Mouse (Mus musculus): ENCODE measurements around the gene Lrcol1. TPM values are rescaled to one million over a fixed set of nuclear protein-coding genes. Genes with fewer than 3 reads are reported as not detected.

Lrcol1 gene
- polyA plus RNA-seq, 1 experiment, result not detected

DNA sequence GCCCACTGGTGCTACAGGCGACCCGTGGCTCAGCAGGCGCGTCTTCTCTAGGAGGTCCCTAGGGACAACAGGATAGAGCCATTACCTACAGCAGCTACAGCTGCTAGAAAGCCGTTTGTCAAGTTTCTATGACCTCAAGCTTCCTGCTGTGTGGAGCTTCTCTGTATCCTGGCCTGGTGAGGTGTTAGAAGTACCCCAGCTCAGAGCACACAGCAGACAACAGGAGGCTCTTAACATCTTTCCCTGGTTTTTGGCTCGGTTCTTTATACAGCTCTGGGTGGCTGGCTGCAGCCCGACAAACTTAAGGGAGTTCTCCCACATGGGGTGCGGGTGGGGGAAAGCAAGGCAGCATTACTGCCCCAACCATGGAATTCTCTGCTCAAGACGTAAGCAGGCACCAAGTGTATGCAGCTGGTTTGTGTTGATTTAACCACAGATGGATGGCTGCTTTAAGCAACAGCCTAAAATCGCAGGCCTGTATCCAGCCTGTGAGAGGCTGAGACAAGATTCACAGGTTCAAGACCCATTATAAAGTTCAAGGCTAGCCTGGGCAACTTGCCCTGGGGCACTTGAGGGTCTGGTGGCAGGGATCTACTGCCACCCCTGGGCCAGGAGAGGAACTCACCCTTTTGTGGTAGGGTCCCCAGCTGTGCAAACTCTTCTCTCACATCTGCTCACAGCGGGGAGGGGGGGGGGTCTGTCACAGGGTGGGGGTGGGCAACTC, 19.5 kb downstream of the Lrcol1 start:
- no peak overlapping the region for H3K27ac ChIP-seq (replicated peaks; ENCODE audit: low read depth, low read length)
- no peaks in the 10 kb centered on the region; the same call in 1 of the 2 replicates for H3K4me1 ChIP-seq (ENCODE audit: control insufficient read depth, insufficient read depth, insufficient read length, low read length)
- peak overlapping the region; percentile 49 for H3K4me3 ChIP-seq (ENCODE audit: insufficient read depth, low read depth, low read length)

DNA sequence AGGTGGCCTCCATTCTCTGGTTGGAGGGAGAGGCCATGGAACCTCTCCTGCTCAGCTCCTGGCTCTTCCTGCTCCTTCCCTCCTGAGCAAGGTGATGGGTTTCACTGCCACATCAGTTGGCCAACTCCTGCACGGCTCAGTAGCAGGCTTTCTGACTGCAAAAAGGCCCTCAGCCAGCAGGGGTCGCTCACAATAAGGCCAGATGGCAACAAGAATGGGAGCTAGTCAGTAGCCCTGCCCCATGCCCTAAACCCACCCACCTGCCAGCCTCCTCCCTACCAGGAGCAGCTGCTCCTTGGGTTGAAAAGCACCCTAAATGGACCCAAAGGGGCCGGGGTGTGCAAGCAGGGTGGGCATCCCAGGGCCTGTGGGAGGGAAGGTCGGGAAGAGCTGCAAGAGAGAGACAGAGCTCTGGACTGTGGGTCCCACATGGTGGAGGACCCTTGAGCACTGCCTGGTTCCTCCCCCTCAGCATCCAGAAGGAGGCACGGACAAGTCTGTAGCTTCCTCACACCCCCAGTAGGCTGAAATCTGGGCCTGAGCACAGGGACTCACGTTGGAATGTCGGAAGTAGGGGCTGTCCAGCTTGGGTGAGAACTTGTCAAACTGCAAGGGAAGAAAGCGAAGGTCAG, 32.4 kb downstream of the Lrcol1 start:
- Histone ChIP-seq H3K4me1 (ENCODE audit: control insufficient read depth, insufficient read depth, insufficient read length, low read length) (no peaks in the 10 kb centered on the region), H3K27ac (replicated peaks; ENCODE audit: low read depth, low read length) (no peak overlapping the region), H3K4me3 (ENCODE audit: insufficient read depth, low read depth, low read length) (no peak overlapping the region)

DNA sequence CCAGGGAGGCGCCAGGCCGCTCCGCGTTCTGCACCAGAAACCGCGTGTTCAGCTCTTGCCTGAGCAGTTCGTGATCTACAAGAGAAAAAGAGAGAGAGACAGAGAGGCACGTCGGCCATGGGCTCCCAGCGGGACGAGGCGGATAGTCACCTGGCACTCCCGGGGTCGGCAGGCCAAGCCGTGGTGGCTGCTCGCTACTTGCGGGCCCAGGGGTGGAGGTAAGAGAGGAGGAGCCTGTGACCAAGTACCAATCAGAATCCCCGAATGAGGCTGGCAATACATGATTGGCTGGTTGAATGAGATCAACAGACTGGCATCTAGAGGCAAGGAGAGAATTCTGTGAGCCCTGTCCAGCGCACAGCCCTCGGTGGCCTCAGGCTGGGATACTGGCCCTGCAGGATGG, 33.7 kb downstream of the Lrcol1 start:
- Histone ChIP-seq H3K4me3 (ENCODE audit: insufficient read depth, low read depth, low read length) (no peak overlapping the region), H3K27ac (replicated peaks; ENCODE audit: low read depth, low read length) (no peak overlapping the region), H3K4me1 (ENCODE audit: control insufficient read depth, insufficient read depth, insufficient read length, low read length) (no peaks in the 10 kb centered on the region)

- H3K4me1 ChIP-seq (ENCODE audit: control insufficient read depth, insufficient read depth, insufficient read length, low read length), result no peaks in the 10 kb centered on the region
- no peak overlapping the region for H3K27ac ChIP-seq (replicated peaks; ENCODE audit: low read depth, low read length)
- H3K4me3 ChIP-seq (ENCODE audit: insufficient read depth, low read depth, low read length), result no peak overlapping the region
Observed at GRCm38 (mm10) chr5:110379086-110379485, 34.6 kb downstream of the Lrcol1 start.

DNA sequence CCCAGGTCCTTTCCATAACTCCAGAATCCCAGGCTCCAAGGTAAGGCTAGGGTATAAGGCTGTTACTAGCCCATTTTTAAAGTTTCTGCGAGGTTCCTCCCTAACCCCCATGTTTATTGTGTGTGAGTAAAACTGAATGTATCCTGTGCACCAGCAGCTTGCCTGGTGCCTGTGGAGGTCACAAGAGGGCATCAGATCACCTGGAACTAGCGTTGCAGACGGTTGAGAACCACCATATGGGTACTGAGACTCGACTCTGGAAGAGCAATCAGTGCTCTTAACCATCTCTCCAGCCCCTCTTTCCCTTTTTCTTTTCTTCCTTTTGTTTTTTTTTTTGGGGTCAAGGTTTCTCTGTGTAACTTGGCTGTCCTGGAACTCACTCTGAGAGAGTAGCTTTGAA, 35.3 kb downstream of the Lrcol1 start:
- Histone ChIP-seq H3K27ac (replicated peaks; ENCODE audit: low read depth, low read length) (no peak overlapping the region), H3K4me1 (ENCODE audit: control insufficient read depth, insufficient read depth, insufficient read length, low read length) (no peaks in the 10 kb centered on the region)

DNA sequence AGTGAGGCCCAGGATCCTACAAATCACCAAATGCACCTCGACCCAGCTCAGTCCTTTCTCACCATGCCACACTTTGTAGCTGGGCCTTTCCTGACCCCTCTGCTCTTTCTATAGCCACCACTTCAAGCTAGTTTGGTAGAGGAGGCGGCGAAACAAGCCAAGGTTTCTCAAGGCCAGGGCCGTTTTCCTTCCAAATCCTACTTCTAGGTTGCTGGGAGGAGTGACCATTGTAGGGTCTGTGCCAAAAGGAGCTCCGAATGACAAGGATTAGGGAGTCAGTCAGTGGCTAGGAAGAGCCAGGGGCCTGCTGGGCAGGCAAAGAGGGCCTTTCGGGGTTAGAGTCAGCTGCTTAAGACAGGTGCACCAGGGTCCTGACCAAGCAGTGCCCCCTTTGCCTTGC, 40.0 kb downstream of the Lrcol1 start:
- H3K27ac ChIP-seq (replicated peaks; ENCODE audit: low read depth, low read length), result no peak overlapping the region
- H3K4me3 ChIP-seq (ENCODE audit: insufficient read depth, low read depth, low read length), result no peak overlapping the region
- H3K4me1 ChIP-seq (ENCODE audit: control insufficient read depth, insufficient read depth, insufficient read length, low read length), result peaks cover 5% of the 10 kb centered on the region; the same call in 1 of the 2 replicates

More for the DNA sequence above, 35.3 kb downstream of the Lrcol1 start:
- no peak overlapping the region for H3K4me3 ChIP-seq (ENCODE audit: insufficient read depth, low read depth, low read length)

DNA sequence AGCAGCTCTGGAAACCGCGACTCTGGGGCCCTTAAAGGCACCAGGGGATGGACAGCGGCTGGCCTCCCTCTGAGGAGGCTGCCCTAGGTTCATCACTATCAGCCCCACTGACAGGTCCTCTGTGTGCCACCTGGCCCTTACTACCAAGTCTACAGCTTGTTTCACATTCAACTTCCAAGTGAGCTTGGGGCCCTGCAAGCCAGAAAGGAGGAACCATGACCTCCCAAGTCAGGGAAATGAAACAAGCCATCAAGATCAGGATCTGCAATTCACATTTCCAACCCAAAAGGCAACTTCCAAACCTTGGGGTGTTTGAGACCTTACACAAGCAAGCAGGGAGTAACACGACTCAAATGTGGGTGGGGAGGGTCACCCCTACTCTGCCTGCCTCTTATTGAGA, 40.7 kb downstream of the Lrcol1 start:
- Histone ChIP-seq H3K4me3 (ENCODE audit: insufficient read depth, low read depth, low read length) (no peak overlapping the region), H3K27ac (replicated peaks; ENCODE audit: low read depth, low read length) (no peak overlapping the region), H3K4me1 (ENCODE audit: control insufficient read depth, insufficient read depth, insufficient read length, low read length) (peaks cover 5% of the 10 kb centered on the region; the same call in 1 of the 2 replicates)

GRCm38 (mm10) chr5:110386371-110387330, 42.1 kb downstream of the Lrcol1 start:
- Histone ChIP-seq H3K27ac (replicated peaks; ENCODE audit: low read depth, low read length) (no peak overlapping the region), H3K4me1 (ENCODE audit: control insufficient read depth, insufficient read depth, insufficient read length, low read length) (peaks cover 5% of the 10 kb centered on the region; the same call in 1 of the 2 replicates)

DNA sequence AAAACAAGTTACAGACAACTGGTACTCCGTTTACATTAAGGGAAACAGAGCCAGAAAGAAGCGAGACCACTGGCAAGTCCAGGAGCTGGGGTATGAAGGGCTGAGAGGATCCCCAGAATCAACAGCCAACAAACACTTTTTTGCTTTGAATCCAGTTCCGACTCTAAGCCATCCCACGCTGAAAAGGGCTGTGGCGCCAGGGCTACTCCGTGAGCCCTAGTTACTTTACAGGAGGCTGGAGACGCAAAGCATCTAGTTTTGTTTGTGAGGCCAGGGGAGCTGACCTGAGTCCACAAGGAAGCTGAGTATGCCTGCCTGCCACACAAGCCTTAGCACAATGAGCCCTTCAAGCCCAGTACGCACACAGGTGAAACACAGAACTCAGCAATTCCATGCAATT, 42.8 kb downstream of the Lrcol1 start:
- Histone ChIP-seq H3K4me1 (ENCODE audit: control insufficient read depth, insufficient read depth, insufficient read length, low read length) (peaks cover 5% of the 10 kb centered on the region; the same call in 1 of the 2 replicates), H3K27ac (replicated peaks; ENCODE audit: low read depth, low read length) (no peak overlapping the region), H3K4me3 (ENCODE audit: insufficient read depth, low read depth, low read length) (peak overlapping the region; percentile 63)

More at GRCm38 (mm10) chr5:110386371-110387330, 42.1 kb downstream of the Lrcol1 start:
- H3K4me3 ChIP-seq (ENCODE audit: insufficient read depth, low read depth, low read length), result peak overlapping the region; percentile 63

DNA sequence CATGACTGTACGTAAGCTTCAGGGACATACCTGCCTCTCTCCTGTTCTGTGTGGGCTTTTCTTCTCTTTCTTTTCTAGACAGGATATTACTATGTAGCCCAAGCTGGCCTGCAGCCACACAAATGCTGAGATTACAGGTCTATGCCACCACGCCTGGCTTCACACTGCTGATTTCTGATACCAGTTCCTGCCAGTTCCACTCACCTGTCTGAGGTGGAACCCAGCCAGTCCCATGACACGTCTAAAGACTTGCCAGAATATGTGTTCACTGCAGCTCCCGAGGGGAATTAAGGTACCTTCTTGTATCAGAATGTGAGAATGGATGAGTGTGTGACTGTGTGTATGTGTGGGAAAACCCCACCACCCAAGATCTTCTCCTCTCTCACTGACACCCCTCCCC, 46.1 kb downstream of the Lrcol1 start:
- no peak overlapping the region for H3K27ac ChIP-seq (replicated peaks; ENCODE audit: low read depth, low read length)
- H3K4me1 ChIP-seq (ENCODE audit: control insufficient read depth, insufficient read depth, insufficient read length, low read length), result no peaks in the 10 kb centered on the region
- no peak overlapping the region for H3K4me3 ChIP-seq (ENCODE audit: insufficient read depth, low read depth, low read length)

DNA sequence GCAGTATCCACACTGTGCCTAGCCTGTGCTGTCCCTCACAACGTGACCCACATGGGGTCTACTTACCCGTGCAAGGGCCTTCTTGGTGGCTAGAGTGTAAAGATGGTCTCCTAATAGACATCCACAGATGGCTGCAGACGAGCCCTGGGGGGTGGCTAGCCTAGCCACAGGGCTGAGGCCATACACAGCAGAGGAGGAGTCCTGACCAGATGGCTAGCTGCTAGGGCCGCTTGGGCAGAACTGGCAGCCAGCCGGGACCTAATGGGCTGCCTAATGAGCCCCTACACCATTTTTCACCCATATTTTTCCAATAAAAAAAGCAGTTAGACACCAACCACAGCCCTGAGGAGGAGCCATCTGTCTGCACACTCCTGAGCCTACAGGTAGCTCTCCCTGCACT, 48.2 kb downstream of the Lrcol1 start:
- H3K4me3 ChIP-seq (ENCODE audit: insufficient read depth, low read depth, low read length), result no peak overlapping the region
- H3K4me1 ChIP-seq (ENCODE audit: control insufficient read depth, insufficient read depth, insufficient read length, low read length), result no peaks in the 10 kb centered on the region

DNA sequence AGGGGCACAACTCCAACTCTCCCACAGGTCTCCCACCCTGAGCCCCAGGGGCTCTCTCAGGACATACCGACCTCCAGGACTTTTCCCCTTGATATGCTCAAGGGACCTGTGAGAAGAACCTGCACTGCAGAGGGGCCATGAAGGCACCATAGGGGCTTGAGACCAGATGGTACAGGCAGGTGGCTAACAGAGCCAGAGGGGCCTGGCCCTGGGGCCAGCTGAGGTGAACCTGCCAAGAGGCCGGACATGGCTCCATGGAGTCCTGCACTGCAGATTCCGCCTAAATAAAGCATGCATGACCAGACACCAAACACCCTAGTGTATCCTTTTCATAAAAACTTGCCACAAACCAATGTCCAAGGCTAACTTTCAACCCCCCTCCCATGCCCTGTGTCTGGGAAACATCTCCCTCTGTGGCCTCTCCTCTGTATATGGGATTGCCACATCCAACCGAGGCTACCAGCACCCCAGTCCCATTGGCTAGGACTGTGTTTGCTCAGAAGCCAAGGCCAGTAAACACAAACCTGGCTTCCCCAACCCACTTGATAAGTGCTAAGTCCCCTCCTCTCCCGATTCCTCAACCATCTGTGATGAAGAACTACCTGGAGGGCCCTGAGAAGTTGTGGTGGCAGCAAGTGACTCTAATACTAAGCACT, 50.6 kb downstream of the Lrcol1 start:
- Histone ChIP-seq H3K4me1 (ENCODE audit: control insufficient read depth, insufficient read depth, insufficient read length, low read length) (no peaks in the 10 kb centered on the region), H3K4me3 (ENCODE audit: insufficient read depth, low read depth, low read length) (no peak overlapping the region), H3K27ac (replicated peaks; ENCODE audit: low read depth, low read length) (no peak overlapping the region)

More for the DNA sequence above, 48.2 kb downstream of the Lrcol1 start:
- H3K27ac ChIP-seq (replicated peaks; ENCODE audit: low read depth, low read length), result no peak overlapping the region

GRCm38 (mm10) chr5:110401101-110401500, 56.6 kb downstream of the Lrcol1 start:
- Histone ChIP-seq H3K4me1 (ENCODE audit: control insufficient read depth, insufficient read depth, insufficient read length, low read length) (no peaks in the 10 kb centered on the region), H3K4me3 (ENCODE audit: insufficient read depth, low read depth, low read length) (no peak overlapping the region), H3K27ac (replicated peaks; ENCODE audit: low read depth, low read length) (no peak overlapping the region)

DNA sequence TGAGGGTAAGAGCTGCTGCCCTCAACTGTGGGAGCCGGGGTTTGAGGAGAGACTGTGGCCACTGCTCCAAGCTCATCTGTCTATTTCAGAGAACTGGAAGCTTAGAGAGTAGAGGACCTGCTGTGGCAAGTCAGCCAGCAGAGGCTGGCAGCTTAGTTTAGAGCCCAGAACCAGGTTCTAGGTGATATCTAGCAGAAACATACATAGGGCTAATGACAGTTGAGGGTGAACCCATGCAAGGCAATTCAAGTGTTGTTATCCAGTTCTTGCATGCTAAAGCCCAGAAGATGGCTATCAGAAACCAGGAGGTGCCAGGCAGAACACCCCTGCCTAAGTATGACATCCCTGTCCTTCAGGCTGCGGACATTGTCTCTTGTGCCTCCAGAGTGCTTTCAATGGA, 58.0 kb downstream of the Lrcol1 start:
- Histone ChIP-seq H3K27ac (replicated peaks; ENCODE audit: low read depth, low read length) (no peak overlapping the region), H3K4me1 (ENCODE audit: control insufficient read depth, insufficient read depth, insufficient read length, low read length) (no peaks in the 10 kb centered on the region), H3K4me3 (ENCODE audit: insufficient read depth, low read depth, low read length) (no peak overlapping the region)

DNA sequence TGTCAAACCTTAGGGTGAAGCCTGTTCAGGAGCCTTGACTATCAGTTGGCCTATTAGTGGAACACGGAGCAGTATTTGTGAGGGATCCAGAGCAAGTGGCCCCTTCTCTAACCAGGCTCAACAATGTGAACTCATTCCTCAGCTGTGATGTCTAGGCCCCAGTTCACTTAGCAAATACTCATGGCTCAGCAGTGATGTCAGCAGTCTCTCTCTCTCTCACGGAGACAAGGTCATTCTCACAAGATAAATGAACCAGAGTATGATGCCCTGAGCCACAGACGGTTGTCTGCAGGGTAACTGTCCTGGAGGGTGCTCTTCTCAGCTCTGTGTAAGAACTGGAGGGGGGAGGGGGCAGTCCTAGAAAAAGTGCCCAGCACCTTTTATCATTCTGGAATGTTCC, 59.4 kb downstream of the Lrcol1 start:
- Histone ChIP-seq H3K4me1 (ENCODE audit: control insufficient read depth, insufficient read depth, insufficient read length, low read length) (no peaks in the 10 kb centered on the region), H3K4me3 (ENCODE audit: insufficient read depth, low read depth, low read length) (no peak overlapping the region), H3K27ac (replicated peaks; ENCODE audit: low read depth, low read length) (no peak overlapping the region)
